Mouse (Mus musculus): ENCODE results near the gene Gpn2. TPM values are rescaled to one million over a fixed set of nuclear protein-coding genes. Genes with fewer than 3 reads are reported as not detected.

The Gpn2 gene
- polyA plus RNA-seq, 1 experiment from 2014 or later: 17.1 TPM

- peak overlapping the region; percentile 59 for H3K4me3 ChIP-seq (ENCODE audit: low read length)
- H3K27ac ChIP-seq (ENCODE audit: low read length): 0 out of 2 replicates have a peak overlapping the region, but pooled peaks have one; percentile 44
- H3K27me3 ChIP-seq (ENCODE audit: control insufficient read depth, insufficient read depth, low read depth, low read length): peaks cover 13% of the 10 kb centered on the region
- WGBS: 11% methylated on average over 9 of the region's 9 CpGs
- peak overlapping the region; percentile 82 for H3K4me2 ChIP-seq (ENCODE audit: low read depth, low read length)
- peaks cover 10% of the 10 kb centered on the region for H3K4me1 ChIP-seq (replicated peaks; ENCODE audit: control insufficient read depth, insufficient read depth, low read length)
- H3K9me3 ChIP-seq (ENCODE audit: control insufficient read depth, low read length): no peaks in the 10 kb centered on the region
- peak overlapping the region; percentile 65 for H3K9ac ChIP-seq (ENCODE audit: low read length)
- no peak for ATAC-seq (ENCODE audit: low read depth)
- H3K36me3 ChIP-seq (ENCODE audit: control insufficient read depth, insufficient read depth, low read length): peaks cover 6% of the 10 kb centered on the region; the same call in 1 of the 2 replicates
Observed at GRCm38 (mm10) chr4:133600306-133600705, 16.1 kb downstream of the Gpn2 start.

GRCm38 (mm10) chr4:133601721-133602218, 17.6 kb downstream of the Gpn2 start, which contains the start of gene Sfn:
Gene Sfn (minus strand): TSS chr4:133602168.
- H3K4me3 ChIP-seq (ENCODE audit: low read length): peak within 1 kb of the TSS; percentile 39
- 0 out of 2 replicates have a peak within 1 kb of the TSS, but pooled peaks have one; percentile 16 for H3K27ac ChIP-seq (ENCODE audit: low read length)
- H3K27me3 ChIP-seq (ENCODE audit: control insufficient read depth, insufficient read depth, low read depth, low read length): peaks cover 13% of the 10 kb centered on the region
- H3K9ac ChIP-seq (ENCODE audit: low read length): peak within 1 kb of the TSS; percentile 48
- H3K9me3 ChIP-seq (ENCODE audit: control insufficient read depth, low read length): no peaks in the 10 kb centered on the region
- peaks cover 10% of the 10 kb centered on the region for H3K4me1 ChIP-seq (replicated peaks; ENCODE audit: control insufficient read depth, insufficient read depth, low read length)
- ATAC-seq (ENCODE audit: low read depth): peak; percentile 57
- peaks cover 6% of the 10 kb centered on the region; the same call in 1 of the 2 replicates for H3K36me3 ChIP-seq (ENCODE audit: control insufficient read depth, insufficient read depth, low read length)
- peak within 1 kb of the TSS; percentile 58 for H3K4me2 ChIP-seq (ENCODE audit: low read depth, low read length)
- 2% methylated on average over 16 of the region's 16 CpGs for WGBS

GRCm38 (mm10) chr4:133603056-133603455, 18.9 kb downstream of the Gpn2 start:
- Histone ChIP-seq H3K4me2 (ENCODE audit: low read depth, low read length) (no peak overlapping the region), H3K9ac (ENCODE audit: low read length) (no peak overlapping the region), H3K9me3 (ENCODE audit: control insufficient read depth, low read length) (no peaks in the 10 kb centered on the region), H3K27me3 (ENCODE audit: control insufficient read depth, insufficient read depth, low read depth, low read length) (peaks cover 13% of the 10 kb centered on the region), H3K27ac (ENCODE audit: low read length) (no peak overlapping the region), H3K36me3 (ENCODE audit: control insufficient read depth, insufficient read depth, low read length) (peaks cover 6% of the 10 kb centered on the region; the same call in 1 of the 2 replicates), H3K4me3 (ENCODE audit: low read length) (no peak overlapping the region), H3K4me1 (replicated peaks; ENCODE audit: control insufficient read depth, insufficient read depth, low read length) (peaks cover 10% of the 10 kb centered on the region)
- ATAC-seq (ENCODE audit: low read depth): no peak
- 74% methylated on average over 5 of the region's 5 CpGs for WGBS

- 0 out of 2 replicates have a peak overlapping the region, but pooled peaks have one; percentile 16 for H3K27ac ChIP-seq (ENCODE audit: low read length)
Observed at GRCm38 (mm10) chr4:133604175-133604574, 20.0 kb downstream of the Gpn2 start.

GRCm38 (mm10) chr4:133604856-133605255, 20.7 kb downstream of the Gpn2 start:
- Histone ChIP-seq H3K4me1 (replicated peaks; ENCODE audit: control insufficient read depth, insufficient read depth, low read length) (peaks cover 6% of the 10 kb centered on the region; the same call in 1 of the 2 replicates), H3K27ac (ENCODE audit: low read length) (peak overlapping the region; percentile 81), H3K36me3 (ENCODE audit: control insufficient read depth, insufficient read depth, low read length) (peaks cover 6% of the 10 kb centered on the region; the same call in 1 of the 2 replicates), H3K4me3 (ENCODE audit: low read length) (no peak overlapping the region), H3K27me3 (ENCODE audit: control insufficient read depth, insufficient read depth, low read depth, low read length) (peaks cover 13% of the 10 kb centered on the region), H3K9ac (ENCODE audit: low read length) (no peak overlapping the region), H3K9me3 (ENCODE audit: control insufficient read depth, low read length) (no peaks in the 10 kb centered on the region), H3K4me2 (ENCODE audit: low read depth, low read length) (no peak overlapping the region)
- no peak for ATAC-seq (ENCODE audit: low read depth)
- WGBS: 48% methylated on average over 6 of the region's 6 CpGs

More at GRCm38 (mm10) chr4:133604175-133604574, 20.0 kb downstream of the Gpn2 start:
- Histone ChIP-seq H3K27me3 (ENCODE audit: control insufficient read depth, insufficient read depth, low read depth, low read length) (peaks cover 13% of the 10 kb centered on the region), H3K9me3 (ENCODE audit: control insufficient read depth, low read length) (no peaks in the 10 kb centered on the region), H3K4me2 (ENCODE audit: low read depth, low read length) (no peak overlapping the region), H3K4me3 (ENCODE audit: low read length) (no peak overlapping the region), H3K36me3 (ENCODE audit: control insufficient read depth, insufficient read depth, low read length) (peaks cover 6% of the 10 kb centered on the region; the same call in 1 of the 2 replicates), H3K9ac (ENCODE audit: low read length) (no peak overlapping the region), H3K4me1 (replicated peaks; ENCODE audit: control insufficient read depth, insufficient read depth, low read length) (peaks cover 7% of the 10 kb centered on the region)
- no peak for ATAC-seq (ENCODE audit: low read depth)
- 74% methylated on average over 7 of the region's 7 CpGs for WGBS

- H3K4me3 ChIP-seq (ENCODE audit: low read length): no peak overlapping the region
- H3K9ac ChIP-seq (ENCODE audit: low read length): no peak overlapping the region
- peak overlapping the region; percentile 81 for H3K27ac ChIP-seq (ENCODE audit: low read length)
- 33% methylated on average over 9 of the region's 9 CpGs for WGBS
- H3K36me3 ChIP-seq (ENCODE audit: control insufficient read depth, insufficient read depth, low read length): peaks cover 8% of the 10 kb centered on the region
- no peaks in the 10 kb centered on the region for H3K9me3 ChIP-seq (ENCODE audit: control insufficient read depth, low read length)
- H3K4me1 ChIP-seq (replicated peaks; ENCODE audit: control insufficient read depth, insufficient read depth, low read length): peaks cover 3% of the 10 kb centered on the region; the same call in 1 of the 2 replicates
- peak; percentile 67 for ATAC-seq (ENCODE audit: low read depth)
- no peak overlapping the region for H3K4me2 ChIP-seq (ENCODE audit: low read depth, low read length)
- H3K27me3 ChIP-seq (ENCODE audit: control insufficient read depth, insufficient read depth, low read depth, low read length): peaks cover 8% of the 10 kb centered on the region
Observed at GRCm38 (mm10) chr4:133605330-133605729, 21.2 kb downstream of the Gpn2 start.

GRCm38 (mm10) chr4:133607284-133607683, 23.1 kb downstream of the Gpn2 start:
- Histone ChIP-seq H3K9me3 (ENCODE audit: control insufficient read depth, low read length) (peaks cover 3% of the 10 kb centered on the region), H3K27ac (ENCODE audit: low read length) (no peak overlapping the region), H3K4me2 (ENCODE audit: low read depth, low read length) (no peak overlapping the region), H3K9ac (ENCODE audit: low read length) (no peak overlapping the region), H3K4me3 (ENCODE audit: low read length) (no peak overlapping the region), H3K4me1 (replicated peaks; ENCODE audit: control insufficient read depth, insufficient read depth, low read length) (peaks cover 3% of the 10 kb centered on the region; the same call in 1 of the 2 replicates), H3K27me3 (ENCODE audit: control insufficient read depth, insufficient read depth, low read depth, low read length) (peaks cover under 1% of the 10 kb centered on the region), H3K36me3 (ENCODE audit: control insufficient read depth, insufficient read depth, low read length) (peaks cover 19% of the 10 kb centered on the region)
- no peak for ATAC-seq (ENCODE audit: low read depth)
- WGBS: 60% methylated on average over 10 of the region's 10 CpGs

- H3K9me3 ChIP-seq (ENCODE audit: control insufficient read depth, low read length): peaks cover 5% of the 10 kb centered on the region
- 9% methylated on average over 6 of the region's 6 CpGs for WGBS
- peaks cover 23% of the 10 kb centered on the region for H3K36me3 ChIP-seq (ENCODE audit: control insufficient read depth, insufficient read depth, low read length)
- no peaks in the 10 kb centered on the region for H3K27me3 ChIP-seq (ENCODE audit: control insufficient read depth, insufficient read depth, low read depth, low read length)
- H3K27ac ChIP-seq (ENCODE audit: low read length): no peak overlapping the region
- H3K4me2 ChIP-seq (ENCODE audit: low read depth, low read length): no peak overlapping the region
- H3K9ac ChIP-seq (ENCODE audit: low read length): no peak overlapping the region
- peak; percentile 50; the same call in 1 of the 2 replicates for ATAC-seq (ENCODE audit: low read depth)
- H3K4me3 ChIP-seq (ENCODE audit: low read length): no peak overlapping the region
- H3K4me1 ChIP-seq (replicated peaks; ENCODE audit: control insufficient read depth, insufficient read depth, low read length): peaks cover 3% of the 10 kb centered on the region; the same call in 1 of the 2 replicates
Observed at GRCm38 (mm10) chr4:133609719-133610118, 25.6 kb downstream of the Gpn2 start.

GRCm38 (mm10) chr4:133611815-133612214, 27.7 kb downstream of the Gpn2 start:
- 97% methylated on average over 5 of the region's 5 CpGs for WGBS
- Histone ChIP-seq H3K4me3 (ENCODE audit: low read length) (no peak overlapping the region), H3K36me3 (ENCODE audit: control insufficient read depth, insufficient read depth, low read length) (peaks cover 23% of the 10 kb centered on the region), H3K4me1 (replicated peaks; ENCODE audit: control insufficient read depth, insufficient read depth, low read length) (no peaks in the 10 kb centered on the region; the same call in 1 of the 2 replicates), H3K27me3 (ENCODE audit: control insufficient read depth, insufficient read depth, low read depth, low read length) (no peaks in the 10 kb centered on the region), H3K4me2 (ENCODE audit: low read depth, low read length) (no peak overlapping the region), H3K9ac (ENCODE audit: low read length) (no peak overlapping the region), H3K27ac (ENCODE audit: low read length) (no peak overlapping the region), H3K9me3 (ENCODE audit: control insufficient read depth, low read length) (peaks cover 5% of the 10 kb centered on the region)
- no peak for ATAC-seq (ENCODE audit: low read depth)
